Comparison of ENCODE assay signal across 30 mouse cellular contexts in the genomic region with DNA sequence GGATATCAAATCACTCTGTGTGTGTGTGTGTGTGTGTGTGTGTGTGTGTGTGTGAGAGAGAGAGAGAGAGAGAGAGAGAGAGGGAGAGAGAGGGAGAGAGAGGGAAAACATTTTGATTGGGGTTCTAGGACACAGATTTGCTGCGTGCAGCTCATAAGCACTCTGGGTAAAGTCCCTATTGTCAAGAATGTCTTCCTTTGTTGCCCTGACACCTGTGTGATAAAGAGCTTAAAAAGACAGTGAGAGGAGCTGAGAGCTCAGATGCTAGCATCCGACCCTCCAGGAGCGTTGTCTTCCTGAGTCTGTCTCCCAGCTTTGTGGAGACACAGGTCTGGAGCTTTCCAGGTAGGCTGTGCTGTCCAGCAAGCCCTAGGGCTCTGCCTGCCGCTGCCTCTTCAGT.
"Had no signal": no experiment of that assay in that cellular context is flagged by ENCODE, and none has a peak within 500 bp of the region (broad histone marks: within the 10 kb centered on the region; RNA-seq: fewer than 3 reads in every experiment).

No protein-coding gene starts in this region.

- DNase-seq: left cerebral cortex, postnatal 4 days; liver; liver, embryonic 13.5 days; liver, postnatal 0 days; lung, adult 18-20 months; lung, adult 2 months; lung, embryonic 14.5 days; lung, postnatal 10 days; lung, postnatal 14 days; lung, postnatal 36 days; lung, postnatal 4 days; midbrain, embryonic 14.5 days had no signal

- H3K4me2 ChIP-seq: limb, embryonic 12.5 days; limb, embryonic 13.5 days; limb, embryonic 15.5 days; liver, embryonic 11.5 days; liver, embryonic 12.5 days; liver, embryonic 13.5 days; liver, embryonic 15.5 days; lung, embryonic 14.5 days; lung, embryonic 15.5 days; midbrain, embryonic 12.5 days; midbrain, embryonic 13.5 days; midbrain, embryonic 15.5 days; neural tube, embryonic 12.5 days had no signal

- H3K4me1 ChIP-seq: liver, embryonic 12.5 days; liver, embryonic 13.5 days; liver, embryonic 15.5 days; midbrain, embryonic 15.5 days had no signal

- H3K9me3 ChIP-seq: limb, embryonic 12.5 days; limb, embryonic 13.5 days; limb, embryonic 15.5 days; liver, embryonic 12.5 days; liver, embryonic 13.5 days; liver, embryonic 15.5 days; lung, embryonic 15.5 days; midbrain, embryonic 12.5 days; midbrain, embryonic 13.5 days; midbrain, embryonic 15.5 days; neural tube, embryonic 12.5 days had no signal

- ATAC-seq: liver, embryonic 12.5 days; liver, postnatal 0 days; lung, postnatal 0 days; midbrain, embryonic 13.5 days; midbrain, embryonic 15.5 days; midbrain, embryonic 16.5 days had no signal

- H3K4me3 ChIP-seq: left cerebral cortex, adult 2 months; limb, embryonic 12.5 days; limb, embryonic 13.5 days; limb, embryonic 15.5 days; liver, embryonic 12.5 days; liver, embryonic 13.5 days; liver, embryonic 15.5 days; lung, embryonic 15.5 days; megakaryocyte, embryonic 14.5 days; midbrain, embryonic 12.5 days; midbrain, embryonic 13.5 days; midbrain, embryonic 15.5 days; myocyte; neural tube, embryonic 12.5 days had no signal

- H3K36me3 ChIP-seq: limb, embryonic 12.5 days; limb, embryonic 13.5 days; limb, embryonic 15.5 days; liver, embryonic 12.5 days; liver, embryonic 13.5 days; liver, embryonic 15.5 days; lung, embryonic 15.5 days; midbrain, embryonic 12.5 days; midbrain, embryonic 13.5 days; midbrain, embryonic 15.5 days; neural tube, embryonic 12.5 days had no signal

- H3K27me3 ChIP-seq: limb, embryonic 12.5 days; limb, embryonic 13.5 days; limb, embryonic 15.5 days; liver, embryonic 12.5 days; liver, embryonic 13.5 days; liver, embryonic 15.5 days; lung, embryonic 15.5 days; midbrain, embryonic 12.5 days; midbrain, embryonic 13.5 days; midbrain, embryonic 15.5 days; neural tube, embryonic 12.5 days had no signal

- H3K27ac ChIP-seq: left cerebral cortex, adult 2 months; limb, embryonic 12.5 days; limb, embryonic 13.5 days; limb, embryonic 15.5 days; liver, embryonic 12.5 days; liver, embryonic 13.5 days; liver, embryonic 14.5 days; liver, embryonic 15.5 days; lung, embryonic 15.5 days; macrophage; midbrain, embryonic 12.5 days; midbrain, embryonic 13.5 days; midbrain, embryonic 15.5 days; neural tube, embryonic 12.5 days had no signal

- H3K9ac ChIP-seq: limb, embryonic 12.5 days; limb, embryonic 13.5 days; limb, embryonic 15.5 days; liver, embryonic 12.5 days; liver, embryonic 13.5 days; liver, embryonic 14.5 days; liver, embryonic 15.5 days; liver, postnatal 0 days; lung, embryonic 14.5 days; lung, embryonic 15.5 days; midbrain, embryonic 12.5 days; midbrain, embryonic 13.5 days; midbrain, embryonic 15.5 days; neural tube, embryonic 12.5 days had no signal
